Comparison of ENCODE assay signal across 20 mouse cellular contexts in the genomic region with DNA sequence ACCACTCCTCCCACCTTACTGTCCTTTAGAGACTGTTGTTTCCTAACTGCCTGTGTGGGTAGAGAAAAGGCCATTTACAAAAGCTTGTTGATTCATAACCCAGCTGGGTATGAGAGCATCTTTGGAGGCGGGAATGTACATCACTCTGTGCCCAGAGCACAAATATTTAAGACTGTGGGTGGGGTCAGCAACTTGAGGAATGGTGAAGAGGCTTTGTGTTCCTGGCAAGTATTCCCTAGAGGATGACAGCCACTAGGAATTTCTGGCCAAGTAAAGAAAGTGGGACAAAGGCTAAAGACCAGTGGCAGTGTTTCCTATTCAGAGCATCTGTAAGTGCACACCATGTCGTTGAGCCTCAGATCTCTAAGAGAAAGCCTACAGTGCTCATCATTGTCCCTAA.
"Had no signal": no experiment of that assay in that cellular context is flagged by ENCODE, and none has a peak within 500 bp of the region (broad histone marks: within the 10 kb centered on the region; RNA-seq: fewer than 3 reads in every experiment).

No protein-coding gene starts in this region.

- ATAC-seq: intestine, postnatal 0 days; liver, postnatal 0 days; midbrain, embryonic 13.5 days; midbrain, embryonic 16.5 days had no signal

- H3K9me3 ChIP-seq: limb, embryonic 12.5 days; limb, embryonic 15.5 days; megakaryocyte, embryonic 14.5 days; midbrain, embryonic 10.5 days; midbrain, embryonic 13.5 days; neural tube, embryonic 13.5 days; stomach, embryonic 15.5 days had no signal

- H3K9ac ChIP-seq: limb, embryonic 12.5 days; limb, embryonic 15.5 days; liver, embryonic 14.5 days; liver, postnatal 0 days; lung, embryonic 14.5 days; midbrain, embryonic 13.5 days; neural tube, embryonic 13.5 days; stomach, embryonic 15.5 days had no signal

- H3K4me2 ChIP-seq: limb, embryonic 12.5 days; limb, embryonic 15.5 days; liver, embryonic 11.5 days; lung, embryonic 14.5 days; midbrain, embryonic 13.5 days; neural tube, embryonic 13.5 days; stomach, embryonic 15.5 days had no signal

- H3K4me3 ChIP-seq: limb, embryonic 12.5 days; limb, embryonic 15.5 days; megakaryocyte, embryonic 14.5 days; midbrain, embryonic 10.5 days; midbrain, embryonic 13.5 days; myocyte; neural tube, embryonic 13.5 days; stomach, embryonic 15.5 days had no signal

- H3K27ac ChIP-seq: limb, embryonic 12.5 days; limb, embryonic 15.5 days; liver, embryonic 14.5 days; midbrain, embryonic 10.5 days; midbrain, embryonic 13.5 days; neural tube, embryonic 13.5 days; stomach, embryonic 15.5 days had no signal

- H3K4me1 ChIP-seq: limb, embryonic 12.5 days; limb, embryonic 15.5 days; stomach, embryonic 15.5 days had no signal

- H3K27me3 ChIP-seq: limb, embryonic 12.5 days; limb, embryonic 15.5 days; megakaryocyte, embryonic 14.5 days; midbrain, embryonic 13.5 days; neural tube, embryonic 13.5 days; stomach, embryonic 15.5 days had no signal

- H3K36me3 ChIP-seq: stomach, embryonic 15.5 days had no signal

- DNase-seq: kidney, adult 9 months; kidney, postnatal 14 days; kidney, postnatal 4 days; left cerebral cortex, postnatal 4 days; liver, postnatal 0 days; lung, embryonic 14.5 days; spleen, adult 18-20 months; thymus, postnatal 25 days had no signal
